Mouse (Mus musculus) midbrain, embryonic 16.5 days (tissue): ENCODE measurements at regions not wholly inside any gene's neighbourhood (a gene's known extent, or its start where the extent isn't known, plus 50 kb on each side); places are given as distances from the start of the nearest gene placed in this dataset.
"Not testable (repeated sequence)": the region's sequence is repeated elsewhere in the genome, so short reads cannot be mapped to it uniquely, and the experiment has no call there.

Experiments used
- ATAC-seq: fragments of 200-750 bp; cut with Nextera tagmentation; 2 replicates; pipeline ENCODE4 v1.8.0; 2017; ENCODE audit warnings: moderate TSS enrichment
- H3K27ac ChIP-seq: fragments of 300-500 bp; sonication (generic); 2 replicates; pipeline ENCODE4 v1.5.1; 2014; ENCODE audit warnings: mild to moderate bottlenecking, low read length, mixed read lengths
- H3K27me3 ChIP-seq: fragments of 300-500 bp; sonication (generic); 2 replicates; pipeline ENCODE4 v1.6.1; 2014; ENCODE audit warnings: low read depth, low read length, mixed read lengths; ENCODE audit not compliant: control insufficient read depth, insufficient read depth
- H3K36me3 ChIP-seq: fragments of 300-500 bp; sonication (generic); 2 replicates; pipeline ENCODE4 v1.6.1; 2014; ENCODE audit warnings: mild to moderate bottlenecking, low read length, moderate library complexity, mixed read lengths; ENCODE audit not compliant: control insufficient read depth, insufficient read depth
- H3K4me1 ChIP-seq: fragments of 300-500 bp; sonication (generic); 2 replicates; pipeline ENCODE4 v1.6.1; 2014; ENCODE audit warnings: mild to moderate bottlenecking, low read length, mixed read lengths; ENCODE audit not compliant: control insufficient read depth, insufficient read depth
- H3K4me2 ChIP-seq: fragments of 300-500 bp; sonication (generic); 2 replicates; pipeline ENCODE4 v1.6.1; 2014; ENCODE audit warnings: mild to moderate bottlenecking, low read length, mixed read lengths
- H3K4me3 ChIP-seq: fragments of 300-500 bp; sonication (generic); 2 replicates; pipeline ENCODE4 v1.5.1; 2014; ENCODE audit warnings: low read depth, mild to moderate bottlenecking, low read length, moderate library complexity, mixed read lengths
- H3K9ac ChIP-seq: fragments of 300-500 bp; sonication (generic); 2 replicates; pipeline ENCODE4 v1.6.1; 2014; ENCODE audit warnings: low read depth, low read length, mixed read lengths
- H3K9me3 ChIP-seq: fragments of 300-500 bp; sonication (generic); replicated peaks from 2 replicates; pipeline ENCODE4 v1.6.1; 2014; ENCODE audit warnings: mild to moderate bottlenecking, low read length, mixed read lengths; ENCODE audit not compliant: control insufficient read depth, poor library complexity, severe bottlenecking
- WGBS: fragments of 180-500 bp; shearing (Covaris S2); extraction: QIAGEN DNeasy Blood & Tissue Kit; methylation state at CpG from one replicate; pipeline ENCODE4 v1.1.7; 2014; 5-methylcytosine and 5-hydroxymethylcytosine counted together

DNA sequence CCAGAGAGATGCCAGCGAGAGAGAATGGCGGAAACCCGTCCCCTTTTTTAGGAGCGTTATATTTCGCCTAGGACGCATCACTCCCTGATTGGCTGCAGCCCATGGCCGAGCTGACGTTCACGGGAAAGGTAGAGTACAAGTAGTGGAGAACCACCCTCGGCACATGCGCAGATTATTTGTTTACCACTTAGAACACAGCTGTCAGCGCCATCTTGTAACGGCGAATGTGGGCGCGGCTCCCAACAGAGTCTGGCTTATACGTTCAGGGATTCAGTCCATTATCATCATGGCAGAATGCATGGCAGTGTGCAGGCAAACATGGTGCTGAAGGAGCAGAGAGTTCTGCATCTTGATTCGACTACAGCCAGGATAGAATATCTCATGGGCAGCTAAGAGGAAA is 339.8 kb upstream of the Glra2 start:
- not testable (repeated sequence) for H3K4me2 ChIP-seq, H3K27me3 ChIP-seq, H3K36me3 ChIP-seq, H3K4me3 ChIP-seq, H3K4me1 ChIP-seq, H3K27ac ChIP-seq, H3K9ac ChIP-seq, H3K9me3 ChIP-seq
- 74% methylated on average over 10 of the region's 18 CpGs for WGBS
- peak; percentile 51 for ATAC-seq

DNA sequence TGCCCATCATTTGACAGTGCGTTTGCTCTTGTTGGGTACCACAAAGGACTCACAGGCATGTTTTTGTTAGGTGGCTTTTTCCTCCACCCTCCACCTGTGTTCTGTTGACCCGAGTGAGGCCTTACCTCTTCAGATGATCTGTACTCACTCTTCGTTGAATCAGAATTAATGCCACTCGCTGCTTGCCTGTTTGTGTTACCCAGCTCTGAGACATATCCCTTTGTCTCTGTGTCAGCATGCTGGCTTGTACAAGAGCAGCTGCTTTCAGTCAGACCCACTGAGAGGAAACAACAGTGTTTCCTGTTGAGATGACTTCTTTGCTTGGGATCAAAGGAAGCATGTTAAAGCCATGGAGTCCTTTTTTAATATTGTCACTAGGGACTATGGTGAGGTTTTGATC is 304.0 kb upstream of the Glra2 start:
- peak; percentile 54; the same call in 1 of the 2 replicates for ATAC-seq
- no peak overlapping the region for H3K27ac ChIP-seq
- no peak overlapping the region for H3K9ac ChIP-seq
- H3K36me3 ChIP-seq = no peaks in the 10 kb centered on the region
- H3K4me2 ChIP-seq = no peak overlapping the region
- no peaks in the 10 kb centered on the region for H3K9me3 ChIP-seq
- H3K4me3 ChIP-seq = no peak overlapping the region
- H3K27me3 ChIP-seq = no peaks in the 10 kb centered on the region
- H3K4me1 ChIP-seq = no peaks in the 10 kb centered on the region; the same call in 1 of the 2 replicates
- 39% methylated on average over 4 of the region's 4 CpGs for WGBS

DNA sequence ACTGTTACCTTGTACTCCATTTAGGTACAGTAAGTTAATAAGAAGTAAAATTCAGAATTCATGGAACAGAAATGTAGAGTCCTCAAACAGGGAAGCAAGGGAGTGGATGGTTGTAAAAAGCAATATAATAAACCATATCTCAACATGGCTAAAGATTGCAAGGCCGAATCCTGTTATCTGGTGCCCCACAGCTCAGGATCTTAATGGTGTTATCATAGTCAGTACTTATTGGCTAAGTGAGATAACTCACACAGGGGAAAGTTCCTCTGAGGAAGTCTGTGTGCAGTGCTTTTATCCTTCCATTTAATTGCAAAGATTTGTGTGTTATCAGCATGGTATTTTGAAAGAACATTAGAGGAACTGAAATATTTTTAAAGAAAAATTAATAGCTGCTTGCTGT is 288.9 kb upstream of the Glra2 start:
- H3K9me3 ChIP-seq = no peaks in the 10 kb centered on the region
- no peak for ATAC-seq
- H3K9ac ChIP-seq = no peak overlapping the region
- H3K4me3 ChIP-seq = no peak overlapping the region
- H3K27me3 ChIP-seq = no peaks in the 10 kb centered on the region
- H3K27ac ChIP-seq = no peak overlapping the region
- H3K36me3 ChIP-seq = no peaks in the 10 kb centered on the region
- no peaks in the 10 kb centered on the region for H3K4me1 ChIP-seq
- no peak overlapping the region for H3K4me2 ChIP-seq
- 68% methylated on average over 1 of the region's 1 CpGs for WGBS

DNA sequence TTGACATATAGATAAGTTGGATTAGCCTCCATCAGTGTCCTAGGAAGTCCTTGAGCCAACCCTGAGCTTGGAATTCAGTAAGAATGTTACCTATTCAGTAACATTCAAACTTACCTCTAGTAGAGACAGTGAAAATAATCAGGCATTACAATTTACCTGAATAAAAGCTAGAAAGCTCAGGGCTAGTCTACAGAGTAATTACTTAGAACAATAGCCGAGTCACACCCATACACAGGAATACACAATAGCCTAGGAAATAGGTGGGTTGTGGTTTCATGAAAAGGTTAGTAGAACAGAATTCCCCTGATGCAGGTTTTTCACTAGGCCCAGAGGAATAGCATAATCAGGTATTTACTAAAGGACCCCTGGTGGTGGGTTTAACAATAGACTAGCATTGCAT is 273.6 kb upstream of the Glra2 start:
- H3K27ac ChIP-seq, H3K9me3 ChIP-seq, H3K36me3 ChIP-seq, H3K27me3 ChIP-seq, ATAC-seq, H3K9ac ChIP-seq, H3K4me2 ChIP-seq, H3K4me1 ChIP-seq, H3K4me3 ChIP-seq: not testable (repeated sequence)
- 93% methylated on average over 1 of the region's 1 CpGs for WGBS
